Mouse (Mus musculus) hindbrain, embryonic 16.5 days (tissue): ENCODE results near the gene Slc24a2. TPM values are rescaled to one million over a fixed set of nuclear protein-coding genes. Genes with fewer than 3 reads are reported as not detected.

Experiments used
- ATAC-seq: fragments of 200-750 bp; cut with Nextera tagmentation; 2 replicates; pipeline ENCODE4 v1.8.0; 2017; ENCODE audit warnings: moderate TSS enrichment, moderate library complexity
- H3K27ac ChIP-seq: fragments of 300-500 bp; sonication (generic); 2 replicates; pipeline ENCODE4 v1.5.1; 2014; ENCODE audit warnings: low read depth, mild to moderate bottlenecking, control low read depth, low read length, moderate library complexity
- H3K27me3 ChIP-seq: fragments of 300-500 bp; sonication (generic); replicated peaks from 2 replicates; pipeline ENCODE4 v1.6.1; 2014; ENCODE audit warnings: low read length; ENCODE audit not compliant: control insufficient read depth, insufficient read depth
- H3K36me3 ChIP-seq: fragments of 300-500 bp; sonication (generic); 2 replicates; pipeline ENCODE4 v1.6.1; 2014; ENCODE audit warnings: mild to moderate bottlenecking, low read length, moderate library complexity, mixed read lengths; ENCODE audit not compliant: control insufficient read depth, insufficient read depth
- H3K4me1 ChIP-seq: fragments of 300-500 bp; sonication (generic); 2 replicates; pipeline ENCODE4 v1.6.1; 2014; ENCODE audit warnings: low read depth, low read length; ENCODE audit not compliant: control insufficient read depth, insufficient read depth
- H3K4me2 ChIP-seq: fragments of 300-500 bp; sonication (generic); 2 replicates; pipeline ENCODE4 v1.6.1; 2014; ENCODE audit warnings: mild to moderate bottlenecking, low read length, control low read depth, moderate library complexity
- H3K4me3 ChIP-seq: fragments of 300-500 bp; sonication (generic); 2 replicates; pipeline ENCODE4 v1.5.1; 2014; ENCODE audit warnings: mild to moderate bottlenecking, low read length, control low read depth, moderate library complexity
- H3K9ac ChIP-seq: fragments of 300-500 bp; sonication (generic); 2 replicates; pipeline ENCODE4 v1.6.1; 2014; ENCODE audit warnings: low read depth, mild to moderate bottlenecking, control low read depth, low read length, moderate library complexity
- H3K9me3 ChIP-seq: fragments of 300-500 bp; sonication (generic); 2 replicates; pipeline ENCODE4 v1.6.1; 2014; ENCODE audit warnings: mild to moderate bottlenecking, low read length, moderate library complexity; ENCODE audit not compliant: control insufficient read depth
- WGBS: fragments of 180-500 bp; shearing (Covaris S2); extraction: QIAGEN DNeasy Blood & Tissue Kit; methylation state at CpG from one replicate; pipeline ENCODE4 v1.1.7; 2014; 5-methylcytosine and 5-hydroxymethylcytosine counted together
- polyA plus RNA-seq: library from polyadenylated mRNA; unstranded; fragments of >200 nt; fragmentation: Nextera tagmentation; extraction: Ambion mirVana; gene quantifications from 2 replicates; pipeline ENCODE4 v1.2.1, GENCODE M21; 2015

The Slc24a2 gene
- polyA plus RNA-seq, 1 experiment from 2014 or later = 5.6 TPM

DNA sequence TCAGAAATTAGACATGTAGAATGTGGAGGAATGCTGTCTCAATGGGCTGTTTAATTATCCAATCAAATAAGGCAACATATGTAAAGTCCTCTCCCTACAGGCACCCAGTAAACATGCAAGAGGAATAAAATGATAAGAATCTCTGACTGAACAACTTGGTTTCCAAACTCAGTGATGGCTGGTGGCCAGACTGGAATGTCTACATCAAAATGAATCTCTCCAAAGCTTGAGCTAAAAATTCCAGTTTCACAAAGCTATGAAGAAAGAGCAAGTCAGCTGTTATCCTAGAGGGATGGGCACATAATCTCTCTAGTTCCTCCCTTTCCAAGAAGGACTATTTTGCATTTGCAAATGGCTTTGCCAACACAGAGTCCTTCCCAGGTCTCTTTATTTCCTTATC, 139.4 kb downstream of the Slc24a2 start:
- Histone ChIP-seq H3K36me3 (no peaks in the 10 kb centered on the region), H3K4me3 (no peak overlapping the region), H3K9ac (no peak overlapping the region), H3K9me3 (no peaks in the 10 kb centered on the region), H3K27me3 (no peaks in the 10 kb centered on the region), H3K4me2 (no peak overlapping the region), H3K27ac (no peak overlapping the region), H3K4me1 (no peaks in the 10 kb centered on the region; the same call in 1 of the 2 replicates)
- no peak for ATAC-seq

DNA sequence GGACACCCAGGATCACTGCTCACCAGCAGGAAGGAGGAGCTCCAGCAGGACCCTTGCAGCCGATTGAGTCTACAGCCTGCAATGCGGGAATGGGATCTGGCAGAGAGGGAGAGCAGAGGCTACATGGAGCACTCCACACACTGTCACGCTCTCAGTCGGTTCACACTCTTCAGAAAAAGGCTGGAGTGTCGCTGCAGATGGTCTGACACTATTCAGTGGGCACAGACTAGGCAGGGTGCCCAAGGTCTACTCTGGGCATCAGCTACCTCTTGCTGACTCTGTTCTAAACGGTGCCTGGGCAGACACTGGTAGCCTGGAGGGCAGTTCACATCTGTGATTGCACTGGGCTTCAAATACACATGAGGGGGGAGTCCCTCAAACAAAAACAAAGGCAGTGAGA, 141.6 kb downstream of the Slc24a2 start:
- Histone ChIP-seq H3K9ac (no peak overlapping the region), H3K4me2 (no peak overlapping the region), H3K9me3 (no peaks in the 10 kb centered on the region), H3K36me3 (no peaks in the 10 kb centered on the region), H3K4me3 (no peak overlapping the region), H3K27ac (no peak overlapping the region), H3K27me3 (no peaks in the 10 kb centered on the region), H3K4me1 (no peaks in the 10 kb centered on the region; the same call in 1 of the 2 replicates)
- WGBS = 54% methylated on average over 6 of the region's 6 CpGs
- peak; percentile 67 for ATAC-seq

DNA sequence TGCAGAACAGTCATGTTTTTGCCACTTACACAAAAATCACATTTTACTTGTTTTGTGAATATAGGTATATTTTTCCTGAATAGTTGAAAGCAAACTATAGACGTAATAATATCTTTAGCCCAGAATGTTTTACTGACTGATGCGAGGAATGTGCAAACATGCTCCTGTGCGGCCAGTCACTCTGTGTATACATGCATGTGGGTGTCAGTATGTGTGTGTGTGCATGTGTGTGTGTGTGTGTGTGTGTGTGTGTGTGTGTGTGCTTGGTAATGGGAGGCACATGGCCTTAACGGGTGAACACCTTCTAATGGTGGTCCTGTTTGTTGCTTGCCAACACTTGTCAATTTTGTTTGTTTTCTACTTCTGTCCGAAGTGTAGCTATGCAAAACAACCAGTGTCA, 142.7 kb downstream of the Slc24a2 start:
- H3K27me3 ChIP-seq = no peaks in the 10 kb centered on the region
- no peak for ATAC-seq
- no peaks in the 10 kb centered on the region for H3K36me3 ChIP-seq
- H3K4me2 ChIP-seq = no peak overlapping the region
- no peaks in the 10 kb centered on the region for H3K9me3 ChIP-seq
- 85% methylated on average over 5 of the region's 5 CpGs for WGBS
- H3K9ac ChIP-seq = no peak overlapping the region
- H3K4me1 ChIP-seq = no peaks in the 10 kb centered on the region; the same call in 1 of the 2 replicates
- H3K27ac ChIP-seq = no peak overlapping the region
- H3K4me3 ChIP-seq = no peak overlapping the region

DNA sequence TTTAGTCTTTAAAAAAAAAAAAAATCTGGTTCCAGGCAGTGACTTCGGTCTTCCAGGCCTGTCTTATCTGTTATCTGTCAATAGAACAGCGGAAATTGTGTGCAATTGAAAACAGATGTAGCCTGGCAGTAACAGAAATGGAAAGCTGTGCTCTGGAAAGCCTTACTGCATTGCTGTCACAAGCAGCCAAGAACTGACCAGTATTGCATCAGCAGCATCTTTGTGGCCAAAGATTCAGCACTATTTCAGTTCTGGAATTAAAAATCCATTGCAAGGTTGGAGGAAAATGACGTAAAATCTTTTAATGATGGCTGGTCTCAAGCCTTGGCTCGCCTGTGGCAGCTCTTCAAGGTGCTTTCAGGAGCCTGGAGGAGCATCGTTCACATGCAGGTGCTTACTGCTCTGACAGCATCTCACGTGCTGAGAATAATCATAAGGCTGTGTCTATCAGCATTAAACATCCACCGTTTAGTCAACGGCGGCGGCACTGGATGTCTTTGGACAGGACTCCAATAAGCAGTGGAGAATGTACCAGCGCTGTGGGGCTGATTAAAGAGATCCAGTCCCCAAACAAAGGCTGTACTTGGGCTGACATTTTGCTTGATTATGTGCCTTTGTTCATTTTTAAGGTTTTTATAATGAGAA, 143.2 kb downstream of the Slc24a2 start:
- H3K9me3 ChIP-seq = no peaks in the 10 kb centered on the region
- H3K9ac ChIP-seq = no peak overlapping the region
- ATAC-seq = peak; percentile 75
- H3K4me2 ChIP-seq = no peak overlapping the region
- 52% methylated on average over 11 of the region's 11 CpGs for WGBS
- H3K4me3 ChIP-seq = no peak overlapping the region
- no peaks in the 10 kb centered on the region for H3K36me3 ChIP-seq
- no peaks in the 10 kb centered on the region for H3K27me3 ChIP-seq
- H3K27ac ChIP-seq = peak overlapping the region; percentile 67
- no peaks in the 10 kb centered on the region; the same call in 1 of the 2 replicates for H3K4me1 ChIP-seq

DNA sequence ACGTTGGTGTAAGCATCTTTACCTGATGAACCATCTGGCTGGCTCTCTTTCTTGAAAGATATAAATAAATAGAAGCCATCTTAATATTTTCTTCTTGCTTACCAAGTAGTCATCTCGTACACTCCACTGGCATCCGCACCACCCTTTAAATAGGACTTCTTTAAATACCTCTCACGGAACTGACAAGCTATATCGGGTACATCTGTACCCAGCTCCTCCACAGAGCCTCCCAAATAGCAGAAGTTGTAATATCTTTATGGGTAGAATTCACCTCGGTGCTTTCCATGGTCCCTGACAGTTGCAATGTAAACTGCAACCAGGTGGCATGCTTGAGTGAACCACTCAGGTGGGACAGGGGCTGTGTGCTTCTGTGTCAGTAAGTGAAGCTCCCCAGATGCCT, 149.0 kb downstream of the Slc24a2 start:
- Histone ChIP-seq H3K9me3 (no peaks in the 10 kb centered on the region), H3K4me1 (no peaks in the 10 kb centered on the region), H3K9ac (no peak overlapping the region), H3K27ac (no peak overlapping the region), H3K4me3 (no peak overlapping the region), H3K27me3 (no peaks in the 10 kb centered on the region), H3K36me3 (no peaks in the 10 kb centered on the region), H3K4me2 (no peak overlapping the region)
- no peak for ATAC-seq
- WGBS = 81% methylated on average over 6 of the region's 6 CpGs

DNA sequence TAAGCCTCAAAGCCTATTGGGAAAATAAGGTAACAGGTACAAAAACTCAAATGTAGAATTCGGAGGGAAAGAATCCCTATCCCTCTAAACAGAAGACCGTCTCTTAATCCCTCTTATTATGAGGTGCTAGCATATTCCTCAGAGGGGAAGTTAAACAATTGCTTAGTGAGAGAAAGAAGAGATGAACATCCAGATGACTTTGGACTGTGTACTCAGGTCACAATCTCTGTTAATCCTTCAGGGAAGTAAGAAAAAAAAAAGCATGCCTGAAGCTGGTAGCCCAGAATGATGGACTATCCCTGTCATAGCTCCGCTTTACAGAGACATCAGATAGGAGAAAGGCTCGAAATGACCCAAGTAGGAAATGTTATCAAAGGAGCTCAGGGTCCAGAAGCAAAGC, 151.0 kb downstream of the Slc24a2 start:
- Histone ChIP-seq H3K9me3 (no peaks in the 10 kb centered on the region), H3K36me3 (no peaks in the 10 kb centered on the region), H3K27ac (no peak overlapping the region), H3K4me1 (no peaks in the 10 kb centered on the region), H3K4me2 (no peak overlapping the region), H3K27me3 (no peaks in the 10 kb centered on the region), H3K4me3 (no peak overlapping the region), H3K9ac (no peak overlapping the region)
- WGBS = 88% methylated on average over 4 of the region's 4 CpGs
- no peak for ATAC-seq

DNA sequence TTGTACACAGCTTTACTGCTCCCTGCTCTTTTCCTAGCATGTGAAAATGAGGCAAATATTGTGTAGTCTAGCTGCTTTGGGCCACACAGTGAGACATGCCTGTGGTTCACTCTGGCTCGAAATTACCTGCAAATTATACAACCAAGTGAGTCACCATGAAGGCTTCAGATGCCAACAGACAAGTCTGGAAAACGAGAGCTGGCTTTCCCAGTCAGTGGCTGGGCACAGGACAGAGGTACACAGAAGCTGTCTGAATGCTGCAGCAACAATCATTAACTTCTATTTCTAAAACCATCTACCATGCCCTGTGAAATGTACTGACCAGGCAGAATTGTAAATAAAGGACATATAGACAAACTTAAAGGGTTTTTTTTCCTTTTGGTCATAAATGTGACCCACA, 151.6 kb downstream of the Slc24a2 start:
- no peak overlapping the region for H3K4me3 ChIP-seq
- no peaks in the 10 kb centered on the region for H3K36me3 ChIP-seq

DNA sequence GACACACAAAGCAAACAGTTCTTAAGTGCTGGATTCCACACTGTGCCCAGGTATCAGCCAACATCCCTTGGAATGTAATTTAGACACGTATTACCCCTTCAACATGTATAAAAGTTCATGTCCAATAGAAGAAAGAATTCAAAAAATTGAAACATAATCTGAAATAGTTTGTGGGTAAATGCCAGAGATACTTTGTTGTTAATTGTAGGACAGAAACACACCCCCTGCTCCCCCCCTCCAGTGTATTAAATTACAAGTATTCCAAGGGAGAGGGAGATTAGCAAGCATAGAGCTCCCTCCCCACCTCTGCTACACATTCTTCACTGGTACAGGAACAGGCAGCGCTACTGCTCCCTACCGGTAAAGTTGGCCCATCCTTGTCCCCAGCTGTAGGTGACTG, 154.5 kb downstream of the Slc24a2 start:
- Histone ChIP-seq H3K9me3 (no peaks in the 10 kb centered on the region), H3K4me2 (no peak overlapping the region), H3K27ac (no peak overlapping the region), H3K9ac (no peak overlapping the region), H3K27me3 (no peaks in the 10 kb centered on the region), H3K4me1 (no peaks in the 10 kb centered on the region), H3K36me3 (no peaks in the 10 kb centered on the region), H3K4me3 (no peak overlapping the region)
- ATAC-seq = no peak
- WGBS = 61% methylated on average over 3 of the region's 3 CpGs

More for the DNA sequence above, 151.6 kb downstream of the Slc24a2 start:
- H3K4me1 ChIP-seq = no peaks in the 10 kb centered on the region
- H3K27me3 ChIP-seq = no peaks in the 10 kb centered on the region
- no peak overlapping the region for H3K9ac ChIP-seq
- ATAC-seq = no peak
- H3K9me3 ChIP-seq = no peaks in the 10 kb centered on the region
- no peak overlapping the region for H3K4me2 ChIP-seq
- 52% methylated on average over 2 of the region's 2 CpGs for WGBS
- H3K27ac ChIP-seq = no peak overlapping the region

DNA sequence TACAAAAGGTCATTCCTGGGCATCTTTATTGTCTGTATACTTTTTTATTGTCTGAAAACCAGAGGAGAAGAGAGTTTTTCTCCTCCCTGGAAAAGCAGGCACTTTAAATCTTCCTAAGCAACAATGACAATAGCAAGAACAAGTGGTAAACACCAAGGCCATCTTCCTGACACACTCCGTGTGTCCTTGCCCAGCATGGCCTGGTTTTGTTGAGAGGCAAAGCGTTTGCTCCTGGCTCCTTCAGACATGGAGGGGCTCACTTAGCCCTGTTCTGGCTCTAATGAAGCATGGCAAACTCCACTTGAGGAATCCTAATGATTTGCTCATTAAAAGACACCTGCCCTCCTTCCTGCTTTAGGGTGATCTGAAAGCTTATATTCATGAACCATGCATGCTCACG, 162.2 kb downstream of the Slc24a2 start:
- 66% methylated on average over 3 of the region's 3 CpGs for WGBS

DNA sequence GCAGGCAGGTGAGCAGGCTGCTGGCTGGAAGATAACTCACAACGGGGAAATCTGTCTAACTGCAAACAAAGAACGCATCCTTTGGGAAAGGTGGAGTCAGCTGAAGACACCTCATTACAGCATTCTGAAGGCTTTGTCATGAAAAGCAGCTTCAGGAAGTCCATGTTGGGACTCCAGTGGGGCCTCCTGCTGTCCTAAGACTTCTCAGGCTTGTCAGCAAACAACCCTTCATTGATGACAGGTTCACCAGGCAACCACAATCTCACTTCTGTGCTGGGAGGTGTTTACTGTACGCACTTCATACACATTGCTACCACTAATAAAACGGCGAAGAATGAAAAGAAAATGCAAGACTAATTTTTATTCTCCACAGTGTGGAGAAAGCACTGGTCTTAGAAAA, 165.1 kb downstream of the Slc24a2 start:
- no peaks in the 10 kb centered on the region for H3K9me3 ChIP-seq
- peaks cover 10% of the 10 kb centered on the region for H3K4me1 ChIP-seq
- no peak overlapping the region for H3K4me2 ChIP-seq
- no peak overlapping the region for H3K9ac ChIP-seq
- no peaks in the 10 kb centered on the region for H3K27me3 ChIP-seq
- 81% methylated on average over 5 of the region's 5 CpGs for WGBS
- no peak overlapping the region for H3K4me3 ChIP-seq
- no peak for ATAC-seq
- no peak overlapping the region for H3K27ac ChIP-seq
- H3K36me3 ChIP-seq = no peaks in the 10 kb centered on the region

More for the DNA sequence above, 162.2 kb downstream of the Slc24a2 start:
- H3K4me2 ChIP-seq = no peak overlapping the region
- H3K9me3 ChIP-seq = no peaks in the 10 kb centered on the region
- no peak overlapping the region for H3K4me3 ChIP-seq
- no peaks in the 10 kb centered on the region for H3K36me3 ChIP-seq
- no peak overlapping the region for H3K27ac ChIP-seq
- H3K9ac ChIP-seq = no peak overlapping the region
- H3K4me1 ChIP-seq = no peaks in the 10 kb centered on the region
- no peaks in the 10 kb centered on the region for H3K27me3 ChIP-seq
- ATAC-seq = no peak
